Mouse (Mus musculus) intestine, postnatal 0 days (tissue): ENCODE results near the gene Olfr982. TPM values are rescaled to one million over a fixed set of nuclear protein-coding genes. Genes with fewer than 3 reads are reported as not detected.

Source experiments
- ATAC-seq: fragments of 200-750 bp; cut with Nextera tagmentation; 2 replicates; pipeline ENCODE4 v1.8.0; 2017; ENCODE audit warnings: mild to moderate bottlenecking, moderate TSS enrichment, moderate library complexity
- H3K27ac ChIP-seq: fragments of 300-500 bp; sonication (generic); 2 replicates; pipeline ENCODE4 v1.5.1; 2014; ENCODE audit warnings: mild to moderate bottlenecking, low read depth, low read length, moderate library complexity
- H3K27me3 ChIP-seq: fragments of 300-500 bp; sonication (generic); replicated peaks from 2 replicates; pipeline ENCODE4 v1.6.1; 2014; ENCODE audit warnings: low read length, mixed read lengths; ENCODE audit not compliant: control insufficient read depth, insufficient read depth
- H3K36me3 ChIP-seq: fragments of 300-500 bp; sonication (generic); 2 replicates; pipeline ENCODE4 v1.6.1; 2014; ENCODE audit warnings: mild to moderate bottlenecking, moderate library complexity; ENCODE audit not compliant: control insufficient read depth, insufficient read depth
- H3K4me1 ChIP-seq: fragments of 300-500 bp; sonication (generic); replicated peaks from 2 replicates; pipeline ENCODE4 v1.6.1; 2014; ENCODE audit warnings: antibody characterized with exemption, low read length, mixed read lengths; ENCODE audit not compliant: control insufficient read depth, insufficient read depth
- H3K4me2 ChIP-seq: fragments of 300-500 bp; sonication (generic); replicated peaks from 2 replicates; pipeline ENCODE4 v1.6.1; 2014; ENCODE audit warnings: low read depth, mild to moderate bottlenecking, moderate library complexity
- H3K4me3 ChIP-seq: fragments of 300-500 bp; sonication (generic); 2 replicates; pipeline ENCODE4 v1.5.1; 2014; ENCODE audit warnings: low read depth, low read length
- H3K9ac ChIP-seq: fragments of 300-500 bp; sonication (generic); 2 replicates; pipeline ENCODE4 v1.6.1; 2014; ENCODE audit warnings: mild to moderate bottlenecking, low read depth, low read length
- H3K9me3 ChIP-seq: fragments of 300-500 bp; sonication (generic); 2 replicates; pipeline ENCODE4 v1.6.1; 2016; ENCODE audit warnings: mixed run types; ENCODE audit not compliant: control insufficient read depth
- CTCF ChIP-seq: sonication (generic); IDR thresholded peaks from 2 replicates; pipeline ENCODE4 v1.5.1; 2016; ENCODE audit warnings: low read depth, mild to moderate bottlenecking, control low read depth, antibody characterized with exemption, moderate library complexity
- WGBS: fragments of 180-500 bp; shearing (Covaris S2); extraction: QIAGEN DNeasy Blood & Tissue Kit; methylation state at CpG from one replicate; pipeline ENCODE4 v1.1.7; 2014; 5-methylcytosine and 5-hydroxymethylcytosine counted together
- polyA plus RNA-seq: library from polyadenylated mRNA; unstranded; fragments of >200 nt; fragmentation: Nextera tagmentation; extraction: Ambion mirVana; gene quantifications from 2 replicates; pipeline ENCODE4 v1.2.1, GENCODE M21; 2015

The Olfr982 gene
- polyA plus RNA-seq, 1 experiment from 2014 or later = not detected

GRCm38 (mm10) chr9:40117287-40117659, 43.6 kb downstream of the Olfr982 start:
- no peaks in the 10 kb centered on the region for H3K9me3 ChIP-seq
- no peak overlapping the region for H3K9ac ChIP-seq
- H3K27me3 ChIP-seq = no peaks in the 10 kb centered on the region
- no peaks in the 10 kb centered on the region for H3K4me1 ChIP-seq
- no peaks in the 10 kb centered on the region for H3K36me3 ChIP-seq
- no peak for TF ChIP-seq CTCF
- no peak for ATAC-seq
- no peak overlapping the region for H3K4me3 ChIP-seq
- no peak overlapping the region for H3K27ac ChIP-seq
- H3K4me2 ChIP-seq = no peak overlapping the region; the same call in 1 of the 2 replicates
- WGBS = 66% methylated on average over 5 of the region's 5 CpGs

Other genes with a start within 250 kb of the Olfr982 start
- gene Olfr971, start 237.0 kb upstream of the Olfr982 start, polyA plus RNA-seq = not detected in 2 replicates
- not detected in 2 replicates for gene Olfr972, start 207.4 kb upstream of the Olfr982 start, polyA plus RNA-seq
- not detected in 2 replicates for gene Olfr229, start 166.5 kb upstream of the Olfr982 start, polyA plus RNA-seq
- gene Olfr974, start 136.3 kb upstream of the Olfr982 start, polyA plus RNA-seq = not detected in 2 replicates
- not detected in 2 replicates for gene Olfr975, start 121.8 kb upstream of the Olfr982 start, polyA plus RNA-seq
- gene Olfr976, start 112.7 kb upstream of the Olfr982 start, polyA plus RNA-seq = not detected in 2 replicates
- not detected in 2 replicates for gene Olfr978, start 81.7 kb upstream of the Olfr982 start, polyA plus RNA-seq
- gene Olfr979, start 70.4 kb upstream of the Olfr982 start, polyA plus RNA-seq = not detected in 2 replicates
- not detected in 2 replicates for gene Olfr980, start 64.2 kb upstream of the Olfr982 start, polyA plus RNA-seq
- gene Olfr981, start 52.4 kb upstream of the Olfr982 start, polyA plus RNA-seq = not detected in 2 replicates
- gene Olfr983, start 19.8 kb downstream of the Olfr982 start, polyA plus RNA-seq = not detected in 2 replicates
- not detected in 2 replicates for gene Olfr984, start 40.4 kb downstream of the Olfr982 start, polyA plus RNA-seq
- not detected in 2 replicates for gene Olfr985, start 56.4 kb downstream of the Olfr982 start, polyA plus RNA-seq
- not detected in 2 replicates for gene Tmem225, start 74.3 kb downstream of the Olfr982 start, polyA plus RNA-seq
- gene Olfr986, start 107.1 kb downstream of the Olfr982 start, polyA plus RNA-seq = not detected in 2 replicates
- gene Zfp202, start 118.5 kb downstream of the Olfr982 start, polyA plus RNA-seq = 1.1 TPM in 2 replicates
- gene Scn3b, start 195.4 kb downstream of the Olfr982 start, polyA plus RNA-seq = 1.8 and 2.4 TPM in 2 replicates